Mouse (Mus musculus) E14TG2a.4 (cell line): ENCODE results near the gene Crat.

Experiments
- H3K27me3 ChIP-seq: 2 replicates; pipeline ENCODE4 v1.6.1; 2014; ENCODE audit warnings: low read length, control low read depth; ENCODE audit not compliant: insufficient read depth
- H3K36me3 ChIP-seq: 2 replicates; pipeline ENCODE4 v1.6.1; 2014; ENCODE audit warnings: low read length, control low read depth; ENCODE audit not compliant: insufficient read depth
- H3K4me1 ChIP-seq: replicated peaks from 2 replicates; pipeline ENCODE4 v1.6.1; 2014; ENCODE audit warnings: low read depth, low read length, control low read depth
- H3K4me3 ChIP-seq: replicated peaks from 2 replicates; pipeline ENCODE4 v1.5.1; 2014; ENCODE audit warnings: mild to moderate bottlenecking, low read length
- H3K9me3 ChIP-seq: 2 replicates; pipeline ENCODE4 v1.6.1; 2014; ENCODE audit warnings: low read length, control low read depth
- CTCF ChIP-seq: conservative IDR thresholded peaks from 2 replicates; pipeline ENCODE4 v1.5.1; 2014; ENCODE audit warnings: low read length
- NANOG ChIP-seq: IDR thresholded peaks from 2 replicates; pipeline ENCODE4 v1.6.1; 2014; ENCODE audit warnings: borderline replicate concordance, low read length, mixed read lengths
- POU5F1 ChIP-seq: IDR thresholded peaks from 2 replicates; pipeline ENCODE4 v1.6.1; 2014; ENCODE audit warnings: low read length, borderline replicate concordance

Crat gene

DNA sequence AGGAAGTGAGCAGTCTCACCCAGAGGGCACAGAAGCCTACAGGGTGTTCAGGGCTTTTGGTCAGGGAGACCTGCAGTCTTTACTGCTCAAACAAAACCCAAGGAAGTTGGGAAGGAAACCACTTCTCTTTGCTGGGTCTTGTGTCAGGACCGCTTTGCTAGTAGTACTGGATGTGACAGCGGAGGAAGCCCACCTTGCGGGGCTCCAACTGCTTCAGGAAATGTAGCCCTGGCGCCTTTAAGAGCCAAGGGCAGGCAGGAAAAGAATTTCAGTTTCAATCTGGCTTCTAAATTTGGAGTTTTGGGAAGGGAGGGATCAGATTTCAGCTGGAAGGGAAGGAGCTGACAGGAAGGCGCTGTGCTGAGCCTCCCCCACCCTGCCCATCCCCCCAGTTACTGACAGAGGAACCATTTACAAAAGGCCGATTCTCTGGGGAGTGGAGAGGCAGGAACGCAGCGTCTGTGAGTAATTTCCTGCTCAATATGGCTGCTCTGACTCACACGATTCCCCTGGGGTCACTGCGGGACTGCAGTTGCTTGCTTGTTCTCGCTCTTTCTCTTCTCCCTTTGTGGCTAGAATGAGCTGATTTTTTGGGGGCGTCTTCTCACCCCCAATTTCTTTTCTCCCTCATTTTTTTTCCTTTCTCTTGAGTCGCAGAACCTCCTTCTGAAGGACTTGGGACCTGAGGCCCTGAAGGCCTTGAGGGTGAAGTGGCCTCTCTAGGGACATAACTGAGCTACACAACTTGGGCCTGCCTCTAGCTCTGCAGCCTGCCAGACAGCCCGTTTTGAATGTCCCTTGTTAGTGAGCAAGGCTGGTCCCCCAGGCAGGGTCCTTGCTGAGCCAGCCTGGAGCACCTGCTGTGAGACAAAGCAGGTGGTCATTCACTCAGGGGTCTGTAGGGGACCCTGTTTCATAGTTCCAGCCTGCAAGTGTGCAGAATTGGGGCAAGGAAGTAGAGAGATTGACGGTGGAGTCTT, 26.2 kb upstream of the Crat start:
- Histone ChIP-seq H3K4me1 (peaks cover 82% of the 10 kb centered on the region), H3K9me3 (no peaks in the 10 kb centered on the region), H3K27me3 (no peaks in the 10 kb centered on the region), H3K36me3 (peaks cover 89% of the 10 kb centered on the region), H3K4me3 (peak overlapping the region; percentile 80)
- TF ChIP-seq NANOG (no peak), POU5F1 (no peak), CTCF (no peak)

DNA sequence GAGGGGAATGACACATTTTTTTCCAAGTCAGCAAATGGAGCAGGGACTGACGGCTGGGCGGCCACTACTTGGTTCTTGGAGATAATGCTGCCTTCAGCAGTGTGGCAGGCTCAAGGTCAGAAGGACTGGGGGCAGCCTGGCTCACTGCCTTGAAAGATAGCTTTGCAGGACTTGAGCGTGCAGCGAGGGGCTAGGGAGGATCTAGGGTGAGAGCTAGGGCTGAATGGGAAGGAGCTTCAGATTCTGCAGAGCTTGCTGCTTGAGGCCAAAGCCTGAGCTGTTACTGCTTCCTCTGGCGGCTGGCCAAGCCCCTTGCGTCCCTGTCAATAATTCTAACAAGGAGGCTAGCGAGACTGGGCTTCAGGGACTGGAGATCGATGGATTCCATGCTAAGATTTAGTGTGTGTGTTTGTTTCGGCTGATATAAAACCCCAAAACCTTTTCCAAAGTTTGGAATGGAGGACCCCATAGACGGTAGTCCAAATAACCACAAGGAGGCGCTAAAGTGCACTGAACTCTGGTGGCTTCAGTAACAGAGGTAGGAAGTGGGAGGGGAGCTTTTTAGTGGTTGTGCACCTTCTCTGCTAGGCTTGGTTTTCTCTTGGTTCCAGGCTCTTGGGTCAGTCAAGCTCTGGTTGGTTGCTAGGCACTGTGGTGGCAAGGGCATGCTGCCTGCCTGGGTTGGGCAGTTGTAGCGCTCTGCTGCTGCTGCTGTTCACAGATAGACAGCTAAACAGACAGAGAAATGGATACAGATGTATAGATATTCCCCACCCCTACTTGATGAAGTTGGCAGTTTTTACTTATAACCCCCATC, 25.3 kb upstream of the Crat start:
- Histone ChIP-seq H3K4me3 (peak overlapping the region; percentile 80), H3K9me3 (no peaks in the 10 kb centered on the region), H3K4me1 (peaks cover 80% of the 10 kb centered on the region), H3K27me3 (no peaks in the 10 kb centered on the region), H3K36me3 (peaks cover 89% of the 10 kb centered on the region)
- TF ChIP-seq CTCF (peak; percentile 93), NANOG (no peak), POU5F1 (no peak)

DNA sequence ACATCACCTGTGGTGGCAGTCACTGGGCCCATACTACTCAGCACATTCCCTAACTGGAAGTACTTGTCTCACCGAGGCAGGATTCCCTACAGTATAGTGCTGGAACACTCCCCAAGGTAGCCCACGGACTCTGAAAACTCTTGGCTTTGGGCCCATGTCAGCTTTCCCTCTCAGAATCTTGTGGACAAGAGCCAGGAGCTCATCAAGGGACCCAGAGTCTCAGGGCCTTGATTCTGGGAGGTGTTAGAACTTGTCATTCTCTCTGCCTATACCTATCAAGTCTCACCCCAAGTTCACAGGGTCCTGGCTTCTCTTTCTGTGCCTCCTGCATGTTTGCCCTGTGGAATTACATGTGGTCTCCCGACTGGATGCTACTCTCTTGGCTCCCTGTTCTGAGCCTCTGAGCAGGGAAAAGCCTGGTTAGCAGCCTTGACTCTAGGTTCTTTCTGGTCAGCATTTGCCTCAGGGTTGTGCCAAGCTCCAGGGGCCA, 24.6 kb upstream of the Crat start:
- Histone ChIP-seq H3K36me3 (peaks cover 87% of the 10 kb centered on the region), H3K9me3 (no peaks in the 10 kb centered on the region), H3K27me3 (no peaks in the 10 kb centered on the region), H3K4me3 (no peak overlapping the region), H3K4me1 (peaks cover 78% of the 10 kb centered on the region)
- no peak for TF ChIP-seq POU5F1
- TF ChIP-seq NANOG, result no peak
- no peak for TF ChIP-seq CTCF

DNA sequence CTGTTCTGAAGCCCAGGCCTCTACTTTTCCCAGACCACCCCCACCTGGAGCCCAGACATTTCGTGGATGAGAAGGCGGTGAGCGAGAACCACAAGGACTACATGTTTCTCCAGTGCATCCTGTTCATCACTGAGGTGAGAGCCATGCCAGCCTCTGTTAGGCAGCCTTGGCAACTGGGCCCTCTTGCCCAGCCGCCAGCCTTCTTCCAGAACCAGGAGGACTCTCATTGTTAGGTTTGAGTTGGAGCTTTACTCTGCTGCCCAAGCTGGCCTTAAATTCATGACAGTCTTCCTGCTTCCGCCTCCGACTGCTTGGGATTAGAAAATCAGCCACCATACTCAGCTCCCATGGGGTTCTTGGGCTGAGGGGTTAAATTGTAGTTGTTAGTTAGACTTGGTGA, 24.0 kb upstream of the Crat start:
- H3K4me3 ChIP-seq, result no peak overlapping the region
- no peaks in the 10 kb centered on the region for H3K27me3 ChIP-seq
- peaks cover 78% of the 10 kb centered on the region for H3K4me1 ChIP-seq
- H3K36me3 ChIP-seq, result peaks cover 86% of the 10 kb centered on the region
- H3K9me3 ChIP-seq, result no peaks in the 10 kb centered on the region
- no peak for TF ChIP-seq NANOG
- no peak for TF ChIP-seq CTCF
- no peak for TF ChIP-seq POU5F1

DNA sequence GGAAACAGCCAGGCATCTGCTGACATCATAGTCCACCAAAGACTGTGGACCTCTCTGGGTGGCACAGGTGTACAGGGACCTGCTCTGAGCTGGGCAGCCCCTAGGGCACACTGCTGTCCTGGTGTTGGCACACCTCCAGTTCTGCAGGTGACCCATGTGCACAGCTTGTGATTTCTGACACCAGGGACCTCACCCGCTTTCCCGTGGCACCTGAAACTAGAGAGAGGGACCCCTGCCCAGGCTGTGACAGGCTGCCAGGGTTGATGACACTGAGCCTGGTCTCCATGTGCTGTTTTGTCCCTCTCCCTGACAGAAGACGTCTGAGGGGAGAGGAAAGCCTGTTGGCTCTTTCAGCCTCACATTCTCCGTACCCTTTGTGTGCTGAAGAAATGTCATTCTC, 22.2 kb upstream of the Crat start:
- no peak for TF ChIP-seq POU5F1
- TF ChIP-seq NANOG, result no peak
- no peak for TF ChIP-seq CTCF
- H3K4me1 ChIP-seq, result peaks cover 67% of the 10 kb centered on the region
- no peak overlapping the region for H3K4me3 ChIP-seq
- no peaks in the 10 kb centered on the region for H3K27me3 ChIP-seq
- H3K36me3 ChIP-seq, result peaks cover 85% of the 10 kb centered on the region
- no peaks in the 10 kb centered on the region for H3K9me3 ChIP-seq

DNA sequence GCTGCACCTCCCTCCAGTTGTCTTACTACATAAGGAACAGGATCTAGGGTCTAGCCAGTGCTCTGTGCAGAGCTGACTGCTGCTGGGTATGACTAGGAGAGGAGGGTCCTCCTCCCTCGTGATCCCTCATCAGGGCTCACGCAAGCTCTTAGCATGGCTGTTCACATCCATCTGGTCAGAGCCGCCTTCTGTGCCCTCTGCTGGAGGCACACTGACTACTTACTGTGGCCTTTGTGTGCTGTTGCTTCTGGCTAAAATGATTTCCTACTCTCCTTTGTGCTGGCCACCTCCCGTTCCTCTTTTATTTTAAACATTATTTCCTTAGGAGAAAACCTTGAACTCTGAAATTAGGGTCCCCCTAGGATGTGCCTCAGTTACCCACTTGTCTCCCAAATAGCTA, 21.2 kb upstream of the Crat start:
- TF ChIP-seq POU5F1 (no peak), NANOG (no peak), CTCF (no peak)
- H3K36me3 ChIP-seq, result peaks cover 86% of the 10 kb centered on the region
- peaks cover 57% of the 10 kb centered on the region for H3K4me1 ChIP-seq
- H3K4me3 ChIP-seq, result no peak overlapping the region
- H3K9me3 ChIP-seq, result no peaks in the 10 kb centered on the region
- no peaks in the 10 kb centered on the region for H3K27me3 ChIP-seq

DNA sequence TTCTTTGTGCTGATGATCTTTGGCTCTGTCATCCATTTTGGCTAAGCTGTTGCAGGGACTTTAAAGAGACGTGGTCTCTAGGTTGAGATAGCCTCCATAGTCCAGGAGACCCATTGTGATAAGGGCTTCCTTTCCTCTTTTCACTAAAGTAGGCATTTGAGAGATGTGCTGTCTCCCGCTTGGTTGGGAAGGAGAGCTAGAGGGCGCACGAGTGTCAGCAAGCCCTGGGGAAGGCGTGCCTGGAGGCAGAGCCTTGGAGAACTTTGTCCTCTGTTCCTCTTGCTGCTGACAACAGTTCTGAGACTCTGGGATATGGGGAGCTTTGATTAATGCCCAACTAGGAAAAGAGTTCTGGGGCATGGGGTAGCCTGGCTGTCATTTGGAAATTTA, 20.5 kb upstream of the Crat start:
- H3K4me1 ChIP-seq, result peaks cover 51% of the 10 kb centered on the region
- peaks cover 93% of the 10 kb centered on the region for H3K36me3 ChIP-seq
- H3K27me3 ChIP-seq, result no peaks in the 10 kb centered on the region
- no peak overlapping the region for H3K4me3 ChIP-seq
- TF ChIP-seq POU5F1 (no peak), NANOG (no peak), CTCF (no peak)
- H3K9me3 ChIP-seq, result no peaks in the 10 kb centered on the region

DNA sequence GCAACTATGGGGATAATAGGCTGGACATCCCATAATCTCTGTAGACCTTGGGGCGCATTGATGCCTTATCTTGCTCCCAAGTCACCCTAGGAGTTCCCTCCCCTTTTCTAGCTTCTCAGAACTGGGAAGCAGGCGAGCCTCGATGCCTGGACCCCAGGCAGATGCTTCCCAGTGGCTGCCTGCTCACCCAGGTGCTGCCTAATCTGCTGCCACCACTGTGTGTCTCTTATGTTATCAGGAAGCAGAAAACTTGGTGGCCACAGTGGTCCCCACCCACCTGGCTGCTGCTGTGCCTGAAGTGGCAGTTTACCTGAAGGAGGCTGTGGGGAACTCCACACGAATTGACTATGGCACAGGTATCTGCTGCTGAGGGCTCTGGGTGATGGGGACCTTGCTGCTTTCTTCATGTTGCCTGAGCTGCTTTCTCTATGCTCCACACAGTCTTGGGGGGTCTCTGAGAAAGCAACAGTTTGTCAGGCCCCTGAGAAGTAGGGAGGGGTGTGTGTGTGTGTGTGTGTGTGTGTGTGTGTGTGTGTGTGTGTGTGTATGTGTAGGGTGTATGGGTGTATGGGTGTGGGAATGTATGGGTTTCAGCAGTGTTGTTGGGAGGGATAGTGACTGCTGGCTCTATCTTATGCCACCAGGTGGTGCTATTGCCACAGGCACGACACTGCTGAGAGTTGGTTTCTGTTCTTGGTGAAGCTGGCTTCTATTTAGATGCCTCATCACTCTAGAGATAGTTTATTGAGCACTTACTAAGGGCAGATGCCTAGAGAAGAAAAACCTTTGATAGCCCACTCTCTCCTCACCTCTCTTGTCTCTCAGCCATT, 19.9 kb upstream of the Crat start:
- no peaks in the 10 kb centered on the region for H3K27me3 ChIP-seq
- TF ChIP-seq NANOG, result no peak
- TF ChIP-seq CTCF, result peak; percentile 76
- no peak for TF ChIP-seq POU5F1
- H3K9me3 ChIP-seq, result no peaks in the 10 kb centered on the region
- no peak overlapping the region for H3K4me3 ChIP-seq
- peaks cover 46% of the 10 kb centered on the region for H3K4me1 ChIP-seq
- H3K36me3 ChIP-seq, result peaks cover 95% of the 10 kb centered on the region
